Mouse (Mus musculus) liver, embryonic 14.5 days (tissue): ENCODE data around the gene Svop.

Experiments used
- CTCF ChIP-seq: IDR thresholded peaks from 2 replicates; pipeline ENCODE4 v1.5.1; 2016; ENCODE audit warnings: antibody characterized with exemption, low read depth, control low read depth
- EP300 ChIP-seq: IDR thresholded peaks from 2 replicates; pipeline ENCODE4 v1.6.1; 2016; ENCODE audit warnings: antibody characterized with exemption, low read depth

- TF ChIP-seq EP300 (no peak), CTCF (no peak)
These were observed 14.4 kb downstream of the Svop start for GRCm38 (mm10) chr5:114077009-114077408.
